Mouse (Mus musculus) thymus, adult 18-20 months (tissue): Measurements from ENCODE around the gene Zbtb8os.

Source experiments
- DNase-seq, 2 experiments: peaks; one replicate each; pipeline ENCODE4 v3.0.0; 2022; ENCODE audit warnings: mixed read lengths in 2 of 2

Gene Zbtb8os

DNA sequence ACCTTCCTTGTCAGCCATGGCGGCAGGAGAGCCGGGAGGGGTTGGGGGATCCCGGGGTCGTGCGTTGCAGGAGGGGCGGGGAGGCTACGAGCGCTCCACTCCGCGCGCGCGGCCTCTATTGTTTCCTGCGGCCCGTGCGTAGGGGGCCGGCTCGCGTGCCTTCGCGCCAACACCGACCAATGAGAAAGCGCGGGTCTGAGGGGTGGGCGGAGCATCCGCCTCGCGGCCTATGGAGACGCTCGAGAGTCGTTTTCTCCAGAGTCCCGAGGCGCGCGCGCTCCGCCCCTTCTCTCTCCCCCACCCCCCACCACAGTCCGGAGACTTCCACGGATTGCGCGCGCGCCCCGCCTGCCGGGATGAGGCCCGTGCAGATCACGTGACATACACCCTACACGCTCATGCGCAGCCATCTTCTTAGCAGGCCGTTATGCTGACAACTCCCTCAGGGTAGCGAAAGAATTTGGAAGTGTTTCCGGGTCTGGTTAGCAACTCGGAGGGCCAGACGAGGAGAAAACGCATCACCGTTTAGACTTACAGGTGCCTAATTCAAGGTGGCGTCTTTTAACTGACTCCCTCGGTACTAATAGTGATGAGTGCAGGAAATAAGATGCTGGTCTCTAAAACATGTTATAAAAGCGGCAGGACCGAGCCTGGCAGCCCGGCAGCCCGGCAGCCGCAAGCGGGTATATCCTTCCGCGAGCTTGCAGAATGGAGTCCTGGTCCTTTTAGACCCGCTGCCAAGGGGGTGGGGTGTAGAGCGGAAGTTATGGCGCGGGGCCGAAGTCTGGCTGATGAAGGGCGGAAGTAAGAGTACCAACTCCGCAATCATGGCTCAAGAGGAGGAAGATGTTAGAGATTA lies at the start of gene Zbtb8os, which contains the start of gene Rbbp4:
Zbtb8os (plus strand) TSS at position 480 of the 859 bp plus-strand sequence.
Rbbp4 (minus strand) TSS at position 155 of the 859 bp plus-strand sequence.
- DNase-seq: peak; percentile 97

DNA sequence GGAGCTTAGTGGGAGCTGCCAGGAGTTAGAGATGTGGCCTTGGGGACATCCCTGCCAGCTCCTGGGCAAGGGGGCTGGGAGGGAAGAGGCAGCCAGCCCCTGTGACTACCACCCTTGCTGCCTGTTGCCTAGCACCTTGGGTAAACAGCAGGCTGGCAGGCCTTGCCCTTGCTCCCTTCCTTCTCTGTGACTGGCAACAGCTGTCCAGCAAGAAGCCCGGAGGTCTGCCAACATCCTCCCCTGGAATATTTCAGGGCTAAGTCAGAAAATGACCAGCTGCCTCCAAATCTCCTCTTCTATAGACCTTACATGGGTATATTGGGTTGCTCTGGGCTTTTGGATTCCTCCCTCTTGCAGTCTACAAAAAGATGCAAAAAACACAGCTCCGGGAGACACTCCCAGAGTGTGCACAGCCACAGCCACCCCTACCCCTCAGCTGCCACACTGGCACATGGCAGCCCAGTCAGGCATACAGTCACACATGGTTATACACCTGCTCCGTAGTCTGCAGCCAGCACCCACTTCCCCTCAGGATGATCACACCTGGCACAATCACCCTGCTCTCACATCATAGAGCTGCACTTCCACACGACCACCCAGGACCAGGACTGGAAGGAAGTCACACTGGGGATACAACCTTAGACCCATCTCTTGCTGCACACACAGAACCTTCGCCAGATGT lies 49.4 kb upstream of the Zbtb8os start:
- no peak for DNase-seq

DNA sequence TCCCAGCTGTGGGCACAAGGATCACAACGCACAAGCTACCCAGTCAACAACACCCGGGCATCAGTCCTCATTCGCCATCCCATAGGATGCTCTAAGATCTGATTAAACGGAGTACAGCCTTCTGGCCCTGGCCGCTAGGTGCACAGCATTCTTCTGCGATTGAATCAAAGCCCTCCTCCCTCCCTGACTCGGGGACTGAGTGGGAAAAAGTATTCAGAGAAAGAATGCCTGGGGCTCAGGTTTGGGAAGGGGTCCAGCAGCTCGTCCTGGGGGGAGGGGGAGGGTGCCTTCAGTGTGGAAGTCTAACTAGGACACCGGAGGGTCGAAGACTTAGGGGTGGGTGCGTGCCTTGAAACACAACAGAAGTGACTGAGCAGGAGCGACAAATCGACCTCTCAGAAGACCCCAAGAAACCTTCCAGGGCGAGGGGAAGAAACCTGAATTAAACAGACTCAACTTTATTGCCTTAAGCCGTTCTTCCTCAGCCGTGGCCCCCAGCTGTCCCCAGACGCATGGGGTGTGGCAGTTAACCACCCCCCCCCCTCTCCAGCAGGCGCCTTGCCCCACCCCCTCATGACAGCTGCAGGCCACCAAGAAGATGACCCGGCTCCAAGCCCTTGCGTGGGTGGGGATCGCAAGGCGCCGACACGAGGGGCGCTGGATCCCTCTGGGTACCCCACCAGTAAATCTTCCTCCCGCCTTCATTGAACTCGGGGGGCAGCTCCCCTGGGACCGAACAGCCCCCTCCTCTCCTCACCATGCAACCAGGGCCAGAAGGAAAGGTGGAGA lies 48.6 kb upstream of the Zbtb8os start:
- DNase-seq: no peak

DNA sequence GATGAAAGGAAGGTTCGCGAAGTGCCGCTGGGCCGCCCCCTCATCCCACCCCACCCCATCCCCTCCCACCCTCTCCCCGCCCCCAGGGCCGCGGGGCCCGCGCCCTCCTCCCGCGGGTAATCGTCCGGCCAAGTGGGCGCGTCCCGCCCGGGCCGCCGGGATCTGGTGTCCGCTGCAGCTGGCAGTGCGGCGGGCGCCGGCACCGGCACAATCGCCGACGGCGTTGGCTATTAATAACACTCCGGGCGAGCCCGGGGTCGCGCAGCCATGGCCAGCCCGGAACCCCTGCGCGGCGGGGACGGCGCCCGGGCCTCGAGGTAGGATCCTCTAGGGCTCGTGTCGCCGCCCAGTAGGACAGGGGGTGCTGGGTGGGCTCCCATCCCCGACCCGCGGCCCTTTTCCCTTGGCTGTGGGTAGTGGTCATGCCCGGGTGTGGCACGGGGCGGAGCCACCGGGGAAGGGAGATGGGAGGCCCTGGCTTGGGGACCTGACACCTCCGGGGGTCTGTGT lies 48.0 kb upstream of the Zbtb8os start, which contains the start of gene Sync:
Sync (plus strand) TSS at position 146 of the 510 bp plus-strand sequence.
- DNase-seq: no peak

DNA sequence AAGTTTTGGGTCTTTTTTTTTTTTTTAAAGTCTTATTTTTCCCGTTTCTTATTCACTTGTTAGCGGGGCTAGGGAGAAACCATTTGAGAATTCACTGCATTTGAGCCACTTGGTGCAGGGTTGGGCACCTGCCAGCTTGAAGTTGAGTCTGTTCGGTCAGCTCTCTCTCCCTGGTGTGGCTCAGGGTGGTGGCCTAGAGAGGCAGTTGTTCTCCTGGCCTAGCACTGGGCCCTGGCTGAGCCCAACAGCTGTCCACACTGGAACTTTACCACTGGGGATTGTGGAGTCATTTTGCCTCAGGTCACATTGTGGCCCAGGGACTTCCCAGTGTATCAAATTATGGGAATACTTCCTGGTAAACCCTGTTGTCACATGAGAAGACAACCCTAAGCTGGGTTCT lies 47.4 kb upstream of the Zbtb8os start:
- DNase-seq: no peak

DNA sequence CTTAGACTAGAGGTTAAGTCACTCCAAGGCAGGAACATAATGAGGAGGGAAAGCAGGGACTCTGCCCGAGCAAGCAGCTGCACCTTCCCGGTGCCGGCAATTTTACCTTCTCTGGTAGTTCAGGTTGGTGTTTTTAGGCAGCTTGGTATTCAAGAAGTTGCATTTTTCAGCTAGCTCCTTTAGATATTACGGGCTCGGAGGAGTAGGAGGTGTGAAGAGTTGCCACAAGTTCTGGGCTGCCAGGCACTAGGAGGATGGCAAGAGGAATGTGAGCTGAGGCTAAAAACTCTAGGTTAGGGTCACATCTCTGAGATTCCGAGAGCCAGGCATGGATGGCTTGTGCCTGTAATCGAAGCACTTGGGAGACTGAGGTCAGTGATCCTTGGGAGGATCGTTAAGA lies 45.8 kb upstream of the Zbtb8os start:
- DNase-seq: no peak

DNA sequence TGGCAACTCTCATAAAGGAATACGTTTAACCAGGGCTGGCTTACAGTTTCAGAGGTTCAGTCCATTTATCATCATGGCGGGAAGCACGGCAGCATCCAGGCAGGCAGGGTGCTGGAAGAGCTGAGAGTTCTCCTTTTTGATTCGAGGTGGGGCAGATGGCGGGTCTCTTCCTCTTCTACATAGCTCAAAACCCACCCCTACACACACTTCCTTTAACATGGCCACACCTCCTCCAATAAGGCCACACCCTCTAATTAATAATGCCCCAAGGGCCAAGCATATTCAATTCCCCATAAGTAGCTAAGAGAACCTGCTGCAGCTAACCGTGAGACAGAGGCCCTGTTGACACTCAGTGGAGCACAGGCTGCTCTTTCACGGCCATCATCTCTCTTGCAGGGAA lies 42.7 kb upstream of the Zbtb8os start:
- no peak for DNase-seq

DNA sequence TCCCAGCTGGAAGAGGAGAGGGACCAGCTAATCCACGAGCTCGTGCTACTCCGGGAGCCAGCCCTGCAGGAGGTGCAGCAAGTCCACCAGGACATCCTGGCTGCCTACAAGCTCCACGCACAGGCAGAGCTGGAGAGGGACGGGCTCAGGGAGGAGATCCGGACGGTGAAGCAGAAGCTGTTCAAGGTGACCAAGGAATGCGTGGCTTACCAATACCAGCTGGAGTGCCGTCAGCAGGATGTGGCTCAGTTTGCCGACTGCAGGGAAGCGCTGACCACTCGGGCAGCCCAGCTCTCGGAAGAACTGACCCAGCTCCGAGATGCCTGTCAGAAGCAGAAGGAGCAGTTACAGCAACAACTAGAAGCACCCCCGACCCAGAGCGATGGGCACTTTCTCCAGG lies 41.8 kb upstream of the Zbtb8os start:
- no peak for DNase-seq

DNA sequence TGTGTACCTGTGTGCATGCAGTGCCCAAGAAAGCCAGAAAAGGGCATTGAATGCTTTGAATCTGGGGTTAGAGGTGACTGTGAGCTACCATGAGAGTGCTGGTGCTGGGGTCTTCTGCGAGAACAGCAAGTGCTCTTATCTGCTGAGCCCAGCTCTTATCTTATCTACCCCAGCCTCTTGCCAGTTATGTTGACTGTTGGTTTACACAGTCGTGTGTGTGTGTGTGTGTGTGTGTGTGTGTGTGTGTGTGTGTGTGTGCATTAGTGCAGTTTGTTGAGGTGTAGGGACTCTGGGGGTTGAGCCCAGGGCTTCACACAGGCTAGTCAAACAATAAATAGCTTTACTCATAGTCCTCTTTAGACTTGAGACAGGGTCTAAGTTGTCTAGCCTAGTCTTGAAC lies 40.3 kb upstream of the Zbtb8os start:
- DNase-seq: no peak

DNA sequence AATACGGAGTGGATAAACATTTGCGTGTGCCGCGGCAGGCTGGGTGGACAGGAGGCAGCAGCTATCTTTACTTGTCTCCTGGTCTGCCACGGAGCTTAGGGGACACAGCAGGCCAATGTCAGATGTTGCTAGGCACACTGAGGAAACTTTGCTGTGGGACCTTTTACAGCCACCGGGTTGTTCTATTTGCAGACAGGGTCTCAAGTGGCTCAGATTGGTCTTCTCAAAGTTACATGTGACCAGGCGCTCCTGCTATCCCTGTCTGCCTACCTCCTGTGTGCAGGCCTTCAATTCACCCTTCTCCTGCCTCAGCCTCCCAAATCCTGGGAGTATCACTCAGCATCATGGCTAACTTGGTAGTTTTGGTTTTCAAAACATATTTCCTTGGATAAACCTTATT lies 39.4 kb upstream of the Zbtb8os start:
- no peak for DNase-seq

DNA sequence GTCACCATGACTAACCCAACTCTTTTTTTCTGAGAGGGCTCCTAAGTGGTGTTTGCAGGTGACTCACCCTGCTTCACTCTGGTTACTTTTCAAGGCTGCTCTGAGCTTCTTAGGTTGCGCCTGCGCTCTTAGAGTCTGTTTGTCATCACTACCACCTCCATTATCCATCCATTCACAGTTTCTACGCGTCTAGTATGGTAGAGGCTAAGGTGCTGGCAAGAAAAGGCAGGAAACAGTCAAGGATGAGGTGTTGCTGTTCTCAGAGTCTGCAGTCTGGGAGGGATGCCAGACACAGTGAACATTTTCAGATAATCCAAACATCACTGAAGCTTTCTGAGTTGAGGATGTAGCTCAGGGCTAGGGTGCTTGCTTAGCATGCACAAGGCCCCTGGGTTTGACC lies 37.8 kb upstream of the Zbtb8os start:
- DNase-seq: no peak

DNA sequence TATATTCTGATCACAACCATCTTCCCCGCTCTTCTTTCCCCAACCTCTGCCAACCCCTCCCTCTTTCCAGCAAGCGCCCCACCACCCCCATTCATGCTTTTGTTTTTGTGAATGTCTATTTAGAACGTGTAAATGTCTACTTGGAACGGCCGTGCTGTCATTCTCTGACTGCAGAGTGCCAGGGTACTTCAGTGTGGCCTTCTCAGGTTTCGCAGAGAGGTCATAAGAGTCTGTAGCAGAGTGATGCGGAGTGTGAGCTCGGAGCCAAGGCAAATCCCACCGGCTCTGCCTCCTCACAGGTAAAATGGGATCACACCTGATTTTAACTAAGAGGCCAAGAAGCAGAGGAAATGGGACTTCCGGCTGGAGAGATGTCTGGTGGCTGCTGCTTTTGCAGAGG lies 36.4 kb upstream of the Zbtb8os start:
- no peak for DNase-seq

DNA sequence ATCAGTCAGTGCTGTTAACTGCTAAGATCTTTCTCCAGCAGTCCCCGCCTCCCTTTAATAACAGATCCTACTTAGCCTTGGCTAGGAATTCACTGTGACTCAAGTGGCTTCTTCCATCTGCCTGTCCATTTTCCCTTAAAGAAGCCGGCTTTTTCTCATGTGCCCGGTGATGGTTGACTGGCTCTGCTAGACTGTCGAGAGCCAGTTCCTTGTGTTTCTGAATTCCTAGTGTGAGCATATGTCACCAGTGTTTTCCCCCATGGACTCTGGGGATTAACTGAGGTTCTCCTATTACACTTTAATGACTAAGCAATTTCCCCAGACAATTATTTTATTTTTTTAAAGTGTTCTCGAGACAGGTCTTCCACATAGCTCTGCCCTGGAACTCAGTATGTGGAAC lies 32.1 kb upstream of the Zbtb8os start:
- DNase-seq: no peak

DNA sequence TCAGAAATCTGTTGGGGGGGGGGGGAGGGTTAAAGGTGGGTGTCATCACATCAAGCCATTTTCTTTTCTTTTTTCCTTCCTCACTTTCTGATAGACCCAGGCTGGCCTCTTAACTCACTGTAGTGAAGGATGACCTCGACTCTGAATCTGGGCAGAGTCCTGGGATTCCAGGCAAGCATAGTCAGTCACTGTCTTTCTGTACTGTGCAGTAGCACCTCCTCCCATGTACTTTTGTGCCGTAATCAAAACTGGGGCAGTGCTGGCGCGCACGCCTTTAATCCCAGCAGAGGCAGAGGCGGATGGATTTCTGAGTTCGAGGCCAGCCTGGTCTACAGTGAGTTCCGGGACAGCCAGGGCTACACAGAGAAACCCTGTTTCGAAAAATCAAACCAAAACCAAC lies 31.7 kb upstream of the Zbtb8os start:
- no peak for DNase-seq

DNA sequence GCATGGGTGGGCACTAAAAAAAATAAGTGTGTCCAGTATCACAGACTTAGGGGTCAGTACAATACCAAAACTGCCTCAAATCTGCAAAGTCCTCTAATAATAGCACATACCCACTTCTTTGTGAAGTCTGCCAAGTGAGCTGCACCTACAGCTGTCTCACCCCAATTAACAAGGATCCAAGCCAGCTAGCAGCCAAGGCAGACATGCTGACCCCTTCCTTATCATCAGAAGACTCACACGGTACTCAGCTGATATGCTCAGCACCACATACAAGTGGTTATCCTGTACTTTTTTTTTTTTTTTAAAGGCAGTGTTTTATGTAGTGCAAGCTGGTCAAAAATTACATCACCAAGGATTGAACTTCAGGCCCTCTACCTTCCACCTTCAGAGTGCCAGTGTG lies 31.2 kb upstream of the Zbtb8os start:
- no peak for DNase-seq

DNA sequence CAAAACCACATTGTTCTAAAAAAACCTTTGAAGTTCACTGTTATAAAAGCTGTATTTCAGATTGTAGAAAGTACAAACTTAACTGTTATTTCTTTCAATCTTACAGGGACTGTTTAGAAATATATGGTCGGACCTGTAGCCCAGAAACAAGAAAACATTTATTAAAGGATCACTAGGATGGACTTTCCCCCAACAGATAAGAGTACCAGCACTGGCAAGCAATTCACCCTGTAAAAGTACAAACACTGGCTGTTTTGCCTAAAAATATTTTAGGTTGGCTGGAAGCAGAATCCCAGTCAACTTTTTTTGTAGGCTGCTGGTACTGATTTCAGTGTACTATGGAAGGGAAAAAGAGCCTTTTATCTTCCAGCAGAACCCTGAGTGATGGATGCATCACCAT lies 27.6 kb upstream of the Zbtb8os start:
- DNase-seq: no peak

DNA sequence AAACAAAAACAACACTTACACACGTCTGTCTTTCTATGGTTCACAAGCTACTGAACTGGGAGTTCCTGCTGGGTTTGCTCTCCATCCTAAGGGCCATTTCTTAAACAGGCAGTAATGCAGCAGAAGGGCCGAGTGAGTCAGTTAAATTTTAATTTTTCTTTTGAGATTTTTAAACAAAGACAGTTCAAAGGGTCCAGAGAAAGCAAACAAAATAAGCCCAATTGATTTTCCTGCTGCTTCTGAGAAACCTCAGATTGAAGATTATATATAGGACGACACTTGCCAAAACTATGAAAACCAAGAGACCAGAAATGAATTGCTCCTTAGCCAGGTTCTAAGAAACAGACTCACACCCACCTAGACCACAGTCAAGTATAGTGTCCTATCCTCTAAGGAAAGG lies 21.6 kb upstream of the Zbtb8os start:
- no peak for DNase-seq

DNA sequence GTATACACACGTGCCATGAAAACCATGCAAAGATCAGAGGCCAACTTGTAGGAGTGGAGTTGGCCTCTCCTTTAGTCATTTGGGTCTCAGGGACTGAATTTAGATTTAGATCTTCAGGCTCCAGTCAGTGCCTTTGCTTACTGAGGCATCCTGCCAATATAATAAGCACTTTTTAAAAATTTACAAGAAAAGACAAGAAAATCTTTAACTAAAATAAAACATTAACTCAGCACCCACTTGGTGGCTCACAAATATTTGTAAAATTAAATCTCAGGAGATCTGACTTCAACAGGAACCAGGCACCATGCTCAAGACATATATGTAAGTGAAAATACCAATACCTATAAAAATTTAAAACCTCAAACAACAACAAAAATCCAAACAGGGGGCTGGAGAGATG lies 14.6 kb upstream of the Zbtb8os start:
- no peak for DNase-seq

DNA sequence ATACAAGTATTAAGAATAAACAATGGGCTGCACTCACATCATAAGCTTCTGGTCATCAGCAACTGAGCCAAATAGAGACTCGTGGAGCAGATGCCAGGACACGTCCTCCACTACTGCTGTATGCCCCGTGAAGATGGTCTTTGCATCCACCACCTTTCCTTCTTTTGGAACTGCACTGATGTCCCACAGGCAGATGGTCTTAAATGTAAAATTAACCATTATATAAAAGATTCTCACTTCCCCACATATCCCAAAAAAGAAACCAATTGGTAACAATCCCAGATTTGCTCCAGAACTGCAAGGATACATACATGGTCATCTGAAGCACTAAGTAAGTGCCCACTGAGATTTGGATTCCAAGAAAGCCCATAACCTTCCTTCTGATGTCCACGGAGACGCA lies 13.5 kb upstream of the Zbtb8os start:
- DNase-seq: no peak

DNA sequence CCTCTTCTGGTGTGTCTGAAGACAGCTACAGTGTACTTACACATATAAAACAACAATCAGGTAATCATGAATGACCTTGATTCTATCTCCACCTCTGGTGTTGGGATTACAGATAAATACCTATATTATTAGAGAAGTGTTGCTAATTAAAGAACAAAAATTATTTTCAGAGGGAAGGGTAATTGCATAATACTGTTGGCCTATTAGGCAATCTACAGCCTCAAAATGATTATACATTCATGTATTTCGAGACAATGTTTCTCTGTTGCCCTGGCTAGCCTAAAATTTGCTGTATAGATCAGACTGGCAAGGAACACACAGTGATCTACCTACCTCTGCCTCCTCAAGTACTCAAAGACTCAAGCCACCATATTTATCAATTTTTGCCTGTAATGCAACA lies 12.0 kb upstream of the Zbtb8os start:
- no peak for DNase-seq

DNA sequence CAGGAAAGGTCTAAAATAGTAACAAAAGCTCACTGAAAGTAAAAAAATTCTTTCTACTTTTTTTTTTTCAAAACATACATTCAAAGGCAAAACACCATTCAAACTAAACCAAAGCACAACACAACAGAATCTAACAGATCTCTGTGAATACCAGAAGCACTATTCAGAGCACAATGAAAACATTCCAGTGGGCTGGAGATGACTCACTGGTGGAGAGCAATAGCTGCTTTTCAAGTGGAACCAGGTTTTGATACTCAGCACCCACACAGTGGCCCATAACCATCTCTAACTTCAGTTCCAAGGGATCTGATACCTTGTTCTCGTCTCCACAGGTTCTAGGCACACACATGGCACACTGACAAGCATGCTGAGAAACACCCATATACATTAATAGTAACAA lies 10.7 kb upstream of the Zbtb8os start:
- DNase-seq: no peak

DNA sequence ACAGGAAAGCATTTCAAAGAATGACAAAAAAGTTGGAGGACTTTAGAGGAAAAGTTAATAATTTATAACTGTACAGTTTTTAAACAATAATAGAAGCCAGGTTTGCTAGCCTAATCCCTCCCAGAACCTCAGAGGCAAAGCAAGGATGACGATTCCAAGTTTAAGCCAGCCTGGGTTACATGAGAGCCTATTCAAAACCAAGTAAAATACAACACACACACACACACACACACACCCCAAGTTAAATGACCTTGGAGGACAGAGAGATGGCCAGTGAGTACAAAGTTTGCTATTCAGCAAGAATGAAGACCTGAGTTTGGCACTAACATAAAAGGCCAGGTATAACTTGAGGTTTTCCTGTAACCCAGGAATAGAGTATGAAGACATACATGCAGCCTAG lies 9.3 kb upstream of the Zbtb8os start:
- DNase-seq: no peak

DNA sequence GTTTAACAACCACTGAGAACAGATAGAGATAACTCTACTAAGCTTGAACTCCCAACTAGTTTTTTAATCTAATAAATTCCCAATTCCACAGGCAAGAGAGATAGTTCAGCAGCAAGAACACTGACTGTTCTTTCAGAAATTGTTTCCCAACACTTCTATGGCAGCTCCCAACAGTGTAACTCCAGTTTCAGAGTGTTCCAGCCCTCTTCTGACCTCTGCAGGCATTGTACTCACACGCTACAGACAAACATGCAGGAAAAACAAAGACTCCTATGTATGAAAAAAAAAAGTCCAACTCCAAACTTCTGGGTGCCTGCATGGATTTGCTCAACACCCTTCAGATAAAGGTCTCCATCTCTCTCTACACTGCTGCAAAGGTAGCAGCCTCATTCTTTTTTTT lies 2.6 kb upstream of the Zbtb8os start:
- DNase-seq: no peak
